Mouse (Mus musculus) liver, embryonic 12.5 days (tissue): ENCODE measurements around the gene Slc22a28. TPM values are rescaled to one million over a fixed set of nuclear protein-coding genes. Genes with fewer than 3 reads are reported as not detected.
"Not testable (repeated sequence)": the region's sequence is repeated elsewhere in the genome, so short reads cannot be mapped to it uniquely, and the experiment has no call there.

ENCODE experiments used
- ATAC-seq: fragments of 200-750 bp; cut with Nextera tagmentation; 2 replicates; pipeline ENCODE4 v1.8.0; 2017; ENCODE audit warnings: moderate number of reproducible peaks, mild to moderate bottlenecking, moderate library complexity
- H3K27ac ChIP-seq: fragments of 300-500 bp; sonication (generic); 2 replicates; pipeline ENCODE4 v1.5.1; 2016; ENCODE audit warnings: mild to moderate bottlenecking
- H3K27me3 ChIP-seq: fragments of 300-500 bp; sonication (generic); replicated peaks from 2 replicates; pipeline ENCODE4 v1.6.1; 2016; ENCODE audit warnings: mild to moderate bottlenecking, moderate library complexity
- H3K36me3 ChIP-seq: fragments of 300-500 bp; sonication (generic); 2 replicates; pipeline ENCODE4 v1.6.1; 2016; ENCODE audit warnings: mild to moderate bottlenecking, moderate library complexity
- H3K4me1 ChIP-seq: fragments of 300-500 bp; sonication (generic); 2 replicates; pipeline ENCODE4 v1.6.1; 2016
- H3K4me2 ChIP-seq: fragments of 300-500 bp; sonication (generic); 2 replicates; pipeline ENCODE4 v1.6.1; 2016; ENCODE audit warnings: mild to moderate bottlenecking, moderate library complexity
- H3K4me3 ChIP-seq: fragments of 300-500 bp; sonication (generic); 2 replicates; pipeline ENCODE4 v1.5.1; 2016; ENCODE audit warnings: mild to moderate bottlenecking, moderate library complexity
- H3K9ac ChIP-seq: fragments of 300-500 bp; sonication (generic); 2 replicates; pipeline ENCODE4 v1.6.1; 2016; ENCODE audit warnings: mild to moderate bottlenecking, moderate library complexity
- H3K9me3 ChIP-seq: fragments of 300-500 bp; sonication (generic); replicated peaks from 2 replicates; pipeline ENCODE4 v1.6.1; 2016; ENCODE audit warnings: mild to moderate bottlenecking, moderate library complexity
- WGBS: fragments of 180-500 bp; shearing (Covaris S2); methylation state at CpG from one replicate; pipeline ENCODE4 v1.1.7; 2016; ENCODE audit not compliant: insufficient replicate concordance; 5-methylcytosine and 5-hydroxymethylcytosine counted together
- polyA plus RNA-seq: library from polyadenylated mRNA; unstranded; fragments of >200 nt; fragmentation: Nextera tagmentation; extraction: Ambion mirVana; gene quantifications from 2 replicates; pipeline ENCODE4 v1.2.1, GENCODE M21; 2016

Slc22a28 gene
- polyA plus RNA-seq, result not detected in 2 replicates

GRCm38 (mm10) chr19:8131881-8132280 is at the start of gene Slc22a28:
Gene Slc22a28 (minus strand): TSS chr19:8131982.
- WGBS, result 77% methylated on average over 2 of the region's 3 CpGs
- H3K36me3 ChIP-seq, H3K27ac ChIP-seq, H3K27me3 ChIP-seq, H3K4me3 ChIP-seq, ATAC-seq, H3K4me2 ChIP-seq, H3K9me3 ChIP-seq, H3K9ac ChIP-seq, H3K4me1 ChIP-seq: not testable (repeated sequence)

GRCm38 (mm10) chr19:8148787-8149523 is 17.2 kb upstream of the Slc22a28 start:
- Histone ChIP-seq H3K27me3 (no peaks in the 10 kb centered on the region), H3K4me3 (no peak overlapping the region), H3K9ac (no peak overlapping the region), H3K27ac (no peak overlapping the region), H3K4me2 (no peak overlapping the region), H3K4me1 (no peaks in the 10 kb centered on the region), H3K9me3 (peaks cover 6% of the 10 kb centered on the region), H3K36me3 (no peaks in the 10 kb centered on the region)
- no peak for ATAC-seq
- 43% methylated on average over 2 of the region's 2 CpGs for WGBS

GRCm38 (mm10) chr19:8142716-8143115 is 10.9 kb upstream of the Slc22a28 start:
- H3K36me3 ChIP-seq, H3K27ac ChIP-seq, H3K9me3 ChIP-seq, H3K9ac ChIP-seq, H3K27me3 ChIP-seq, H3K4me2 ChIP-seq, H3K4me3 ChIP-seq, ATAC-seq, H3K4me1 ChIP-seq: not testable (repeated sequence)
- WGBS, result 67% methylated on average over 2 of the region's 2 CpGs

- H3K27me3 ChIP-seq, H3K27ac ChIP-seq, H3K4me2 ChIP-seq, H3K9me3 ChIP-seq, H3K9ac ChIP-seq, ATAC-seq, H3K36me3 ChIP-seq, H3K4me1 ChIP-seq, H3K4me3 ChIP-seq: not testable (repeated sequence)
- 47% methylated on average over 14 of the region's 14 CpGs for whole genome bisulfite sequencing
Observed at GRCm38 (mm10) chr19:8134127-8134841, 2.5 kb upstream of the Slc22a28 start.

- H3K27me3 ChIP-seq, result no peaks in the 10 kb centered on the region
- no peak for ATAC-seq
- H3K4me1 ChIP-seq, result no peaks in the 10 kb centered on the region
- H3K4me3 ChIP-seq, result peak overlapping the region; percentile 2; the same call in 1 of the 2 replicates
- H3K9ac ChIP-seq, result no peak overlapping the region
- H3K36me3 ChIP-seq, result no peaks in the 10 kb centered on the region
- H3K9me3 ChIP-seq, result no peaks in the 10 kb centered on the region
- peak overlapping the region; percentile 29 for H3K4me2 ChIP-seq
- no peak overlapping the region for H3K27ac ChIP-seq
- 36% methylated on average over 13 of the region's 13 CpGs for WGBS
Observed at GRCm38 (mm10) chr19:8019904-8020349, 111.9 kb downstream of the Slc22a28 start.

GRCm38 (mm10) chr19:8019329-8019851 is 112.4 kb downstream of the Slc22a28 start:
- not testable (repeated sequence) for H3K27ac ChIP-seq, H3K4me1 ChIP-seq, H3K9ac ChIP-seq, H3K27me3 ChIP-seq, ATAC-seq, H3K36me3 ChIP-seq, H3K9me3 ChIP-seq
- Histone ChIP-seq H3K4me2 (peak overlapping the region; percentile 29; the same call in 1 of the 2 replicates), H3K4me3 (peak overlapping the region; percentile 2; the same call in 1 of the 2 replicates)
- WGBS, result 63% methylated on average over 17 of the region's 17 CpGs

- not testable (repeated sequence) for H3K27me3 ChIP-seq, ATAC-seq, H3K4me2 ChIP-seq, H3K4me3 ChIP-seq, H3K27ac ChIP-seq, H3K4me1 ChIP-seq, H3K9me3 ChIP-seq, H3K36me3 ChIP-seq, H3K9ac ChIP-seq
- 74% methylated on average over 9 of the region's 9 CpGs for WGBS
Observed at GRCm38 (mm10) chr19:8018535-8018934, 113.2 kb downstream of the Slc22a28 start.

Other genes with a start within 250 kb of the Slc22a28 start
- not detected in 2 replicates for gene Slc22a27, start 166.0 kb downstream of the Slc22a28 start, polyA plus RNA-seq
- 0.10 TPM in 1 of 2 replicates, not detected in the other for gene Slc22a29, start 86.9 kb upstream of the Slc22a28 start, polyA plus RNA-seq